ENCODE assay signal across 18 mouse cellular contexts in the genomic region with DNA sequence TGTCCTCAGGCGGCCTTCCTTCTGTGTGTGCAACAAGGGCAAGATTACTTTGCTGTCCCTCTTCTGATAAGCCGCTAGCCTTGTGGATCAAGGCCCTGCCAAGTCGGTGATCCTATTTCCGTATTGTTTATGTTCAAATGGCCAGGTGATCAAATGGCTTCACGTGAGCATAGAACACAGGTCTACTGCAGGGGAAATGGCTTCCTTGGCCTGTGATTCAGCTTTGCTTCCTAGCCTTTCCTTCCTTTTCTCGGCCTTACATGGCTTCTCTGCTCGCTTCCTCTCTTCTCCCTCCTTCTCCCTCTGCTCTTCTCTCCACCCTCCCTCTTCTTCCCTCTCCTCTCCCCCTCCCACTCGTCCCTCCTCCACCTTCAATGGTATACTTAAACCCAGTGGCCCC.
A peak's percentile ranks its signal among the peaks of the same experiment; 100 is the strongest.
DNase-seq lines count a peak whose midpoint lies in the region; ATAC-seq and TF ChIP-seq lines count a peak whose summit lies in the region.
"Had no signal": no experiment of that assay in that cellular context is flagged by ENCODE, and none has a peak within 500 bp of the region (broad histone marks: within the 10 kb centered on the region; RNA-seq: fewer than 3 reads in every experiment).

No protein-coding gene starts in this region.

- no peaks in the 10 kb centered on the region for H3K27me3 ChIP-seq in forebrain, embryonic 12.5 days
- H3K27me3 ChIP-seq in forebrain, embryonic 14.5 days (replicated peaks; ENCODE audit: control insufficient read depth, insufficient read depth, low read length) = no peaks in the 10 kb centered on the region
- H3K27me3 ChIP-seq in kidney, embryonic 14.5 days (ENCODE audit: control insufficient read depth, insufficient read depth, low read length) = no peaks in the 10 kb centered on the region
- peaks cover 17% of the 10 kb centered on the region for H3K27me3 ChIP-seq in megakaryocyte, embryonic 14.5 days (replicated peaks)
- no peaks in the 10 kb centered on the region for H3K27me3 ChIP-seq in small intestine, adult 2 months (ENCODE audit: control insufficient read depth, insufficient read depth, low read length)
- H3K27me3 ChIP-seq in hindbrain, postnatal 0 days (ENCODE audit: insufficient read depth, low read length) = no peaks in the 10 kb centered on the region
- H3K27me3 ChIP-seq: CH12.LX; hindbrain, embryonic 15.5 days; neural tube, embryonic 15.5 days had no signal

- ATAC-seq in forebrain, embryonic 12.5 days (ENCODE audit: low FRiP score) = no peak
- no peak for ATAC-seq in forebrain, embryonic 14.5 days
- no peak for ATAC-seq in kidney, embryonic 14.5 days (ENCODE audit: low FRiP score, low TSS enrichment)
- ATAC-seq in megakaryocyte, adult 5-6 weeks (ENCODE audit: poor library complexity, severe bottlenecking) = no peak
- ATAC-seq in hindbrain, postnatal 0 days = no peak
- ATAC-seq: midbrain, embryonic 16.5 days had no signal

- peaks cover 41% of the 10 kb centered on the region for H3K4me1 ChIP-seq in forebrain, embryonic 12.5 days
- H3K4me1 ChIP-seq in forebrain, embryonic 14.5 days (ENCODE audit: control insufficient read depth, insufficient read depth, low read length) = peaks cover 29% of the 10 kb centered on the region
- H3K4me1 ChIP-seq in kidney, embryonic 14.5 days (ENCODE audit: control insufficient read depth, insufficient read depth, low read length) = peaks cover 6% of the 10 kb centered on the region
- peaks cover 23% of the 10 kb centered on the region for H3K4me1 ChIP-seq in megakaryocyte, embryonic 14.5 days
- H3K4me1 ChIP-seq in small intestine, adult 2 months (ENCODE audit: control insufficient read depth, insufficient read depth, insufficient read length, low read length) = peaks cover 5% of the 10 kb centered on the region
- H3K4me1 ChIP-seq in hindbrain, postnatal 0 days (ENCODE audit: insufficient read depth, low read length) = peaks cover 21% of the 10 kb centered on the region

- no peak for TF ChIP-seq CTCF in small intestine, adult 2 months (IDR thresholded peaks at IDR 0.05; ENCODE audit: extremely low read depth, insufficient read length, insufficient replicate concordance, low read depth, low read length)
- TF ChIP-seq CTCF in hindbrain, postnatal 0 days (IDR thresholded peaks at IDR 0.05; ENCODE audit: low read depth) = no peak

- H3K4me2 ChIP-seq in forebrain, embryonic 12.5 days = no peak overlapping the region
- no peak overlapping the region for H3K4me2 ChIP-seq in forebrain, embryonic 14.5 days (ENCODE audit: low read length)
- 0 out of 2 replicates have a peak overlapping the region, but pooled peaks have one; percentile 3 for H3K4me2 ChIP-seq in kidney, embryonic 14.5 days (replicated peaks; ENCODE audit: low read depth, low read length)
- H3K4me2 ChIP-seq in hindbrain, postnatal 0 days (ENCODE audit: low read depth, low read length) = no peak overlapping the region
- H3K4me2 ChIP-seq: hindbrain, embryonic 15.5 days; neural tube, embryonic 15.5 days had no signal

- no peak for TF ChIP-seq POLR2A in small intestine, adult 2 months (IDR thresholded peaks at IDR 0.05; ENCODE audit: low read depth, low read length)

- no peak overlapping the region for H3K4me3 ChIP-seq in forebrain, embryonic 12.5 days (replicated peaks)
- no peak overlapping the region for H3K4me3 ChIP-seq in forebrain, embryonic 14.5 days (ENCODE audit: low read depth, low read length)
- H3K4me3 ChIP-seq in kidney, embryonic 14.5 days (ENCODE audit: low read length) = no peak overlapping the region
- peak overlapping the region; percentile 56 for H3K4me3 ChIP-seq in megakaryocyte, embryonic 14.5 days (replicated peaks)
- no peak overlapping the region for H3K4me3 ChIP-seq in small intestine, adult 2 months (ENCODE audit: low read depth, low read length)
- no peak overlapping the region for H3K4me3 ChIP-seq in hindbrain, postnatal 0 days (ENCODE audit: low read length)
- H3K4me3 ChIP-seq: embryonic facial prominence, embryonic 10.5 days; gastrocnemius, adult 2 months; hindbrain, embryonic 15.5 days; neural tube, embryonic 15.5 days had no signal

- 81% methylated on average over 8 of the region's 8 CpGs for whole genome bisulfite sequencing in forebrain, embryonic 12.5 days
- WGBS in forebrain, embryonic 14.5 days = 79% methylated on average over 8 of the region's 8 CpGs
- WGBS in kidney, embryonic 14.5 days = 74% methylated on average over 8 of the region's 8 CpGs
- WGBS in small intestine, adult 2 months = 54% methylated on average over 8 of the region's 8 CpGs
- 87% methylated on average over 8 of the region's 8 CpGs for WGBS in hindbrain, postnatal 0 days

- H3K9ac ChIP-seq in forebrain, embryonic 12.5 days = no peak overlapping the region
- H3K9ac ChIP-seq in forebrain, embryonic 14.5 days (ENCODE audit: low read length) = no peak overlapping the region
- H3K9ac ChIP-seq in kidney, embryonic 14.5 days (ENCODE audit: low read depth, low read length) = no peak overlapping the region
- H3K9ac ChIP-seq in hindbrain, postnatal 0 days (replicated peaks; ENCODE audit: low read length) = no peak overlapping the region
- H3K9ac ChIP-seq: hindbrain, embryonic 15.5 days; neural tube, embryonic 15.5 days had no signal

- DNase-seq in forebrain, embryonic 14.5 days (ENCODE audit: low spot score) = no peak
- DNase-seq in kidney, adult 18-20 months = no peak
- no peak for DNase-seq in hindbrain, postnatal 0 days (ENCODE audit: low spot score)
- DNase-seq: cerebellum, adult 18-20 months; gastrocnemius, adult 2 months; heart, postnatal 4 days; lung, adult 18-20 months; right cerebral cortex, postnatal 14 days had no signal

- no peaks in the 10 kb centered on the region for H3K36me3 ChIP-seq in forebrain, embryonic 12.5 days (replicated peaks)
- H3K36me3 ChIP-seq in forebrain, embryonic 14.5 days (ENCODE audit: control insufficient read depth, insufficient read depth, low read length) = no peaks in the 10 kb centered on the region
- H3K36me3 ChIP-seq in kidney, embryonic 14.5 days (ENCODE audit: control insufficient read depth, insufficient read depth, low read length) = no peaks in the 10 kb centered on the region
- no peaks in the 10 kb centered on the region for H3K36me3 ChIP-seq in megakaryocyte, embryonic 14.5 days (replicated peaks; ENCODE audit: low read length)
- H3K36me3 ChIP-seq in small intestine, adult 2 months (ENCODE audit: control insufficient read depth, insufficient read depth, low read length) = no peaks in the 10 kb centered on the region
- H3K36me3 ChIP-seq in hindbrain, postnatal 0 days (ENCODE audit: insufficient read depth, low read length) = no peaks in the 10 kb centered on the region
- H3K36me3 ChIP-seq: embryonic facial prominence, embryonic 10.5 days; hindbrain, embryonic 15.5 days; neural tube, embryonic 15.5 days had no signal

- H3K27ac ChIP-seq in forebrain, embryonic 12.5 days = peak overlapping the region; percentile 56
- no peak overlapping the region for H3K27ac ChIP-seq in forebrain, embryonic 14.5 days (ENCODE audit: low read depth, low read length)
- no peak overlapping the region for H3K27ac ChIP-seq in kidney, embryonic 14.5 days (ENCODE audit: low read depth, low read length)
- H3K27ac ChIP-seq in small intestine, adult 2 months (ENCODE audit: insufficient read depth, low read depth, low read length) = peak overlapping the region; percentile 32; the same call in 1 of the 2 replicates
- H3K27ac ChIP-seq in hindbrain, postnatal 0 days = no peak overlapping the region
- H3K27ac ChIP-seq: embryonic facial prominence, embryonic 10.5 days; gastrocnemius, adult 2 months; hindbrain, embryonic 15.5 days; neural tube, embryonic 15.5 days had no signal

- H3K9me3 ChIP-seq in forebrain, embryonic 12.5 days = no peaks in the 10 kb centered on the region
- no peaks in the 10 kb centered on the region for H3K9me3 ChIP-seq in forebrain, embryonic 14.5 days (replicated peaks; ENCODE audit: control insufficient read depth, low read length)
- H3K9me3 ChIP-seq in kidney, embryonic 14.5 days (ENCODE audit: control insufficient read depth, low read length) = no peaks in the 10 kb centered on the region
- no peaks in the 10 kb centered on the region for H3K9me3 ChIP-seq in megakaryocyte, embryonic 14.5 days
- no peaks in the 10 kb centered on the region for H3K9me3 ChIP-seq in hindbrain, postnatal 0 days (ENCODE audit: low read length)
- H3K9me3 ChIP-seq: embryonic facial prominence, embryonic 10.5 days; hindbrain, embryonic 15.5 days; neural tube, embryonic 15.5 days had no signal

Comparison
In these comparisons a context has a peak if more than half of its experiments do, and no peak if none do; other contexts are left out.
1. H3K27ac ChIP-seq: peak in forebrain, embryonic 12.5 days (single experiment) and small intestine, adult 2 months (single experiment); none in forebrain, embryonic 14.5 days (single experiment), kidney, embryonic 14.5 days (single experiment) and hindbrain, postnatal 0 days (single experiment).